Mouse (Mus musculus): ENCODE measurements around the gene Miga1.

Miga1 gene

DNA sequence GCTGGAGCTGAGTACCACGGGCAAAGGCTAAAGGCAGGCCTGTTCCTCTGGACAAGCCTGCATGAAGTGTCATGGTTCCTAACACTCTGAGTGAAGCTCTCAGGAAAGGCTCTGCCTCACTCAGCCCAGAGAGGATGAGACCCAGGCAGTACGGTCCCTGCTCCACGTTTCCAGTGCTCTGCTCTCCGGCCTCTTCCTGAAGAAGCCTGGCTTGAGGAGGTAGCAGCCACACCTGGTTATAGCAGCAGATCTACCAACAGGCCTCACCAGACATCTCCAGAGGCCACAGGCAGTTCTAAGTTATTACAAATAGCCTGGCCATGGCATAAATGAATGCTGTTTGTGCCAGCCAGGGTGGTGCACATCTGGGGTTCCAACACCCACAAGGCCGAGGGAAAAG lies 51.9 kb downstream of the Miga1 start:
- in situ Hi-C loops (cut with MboI, MseI), result loop anchor here (25.0 kb wide), 1 partner anchor 949 kb away; no protein-coding TSS in a partner anchor

DNA sequence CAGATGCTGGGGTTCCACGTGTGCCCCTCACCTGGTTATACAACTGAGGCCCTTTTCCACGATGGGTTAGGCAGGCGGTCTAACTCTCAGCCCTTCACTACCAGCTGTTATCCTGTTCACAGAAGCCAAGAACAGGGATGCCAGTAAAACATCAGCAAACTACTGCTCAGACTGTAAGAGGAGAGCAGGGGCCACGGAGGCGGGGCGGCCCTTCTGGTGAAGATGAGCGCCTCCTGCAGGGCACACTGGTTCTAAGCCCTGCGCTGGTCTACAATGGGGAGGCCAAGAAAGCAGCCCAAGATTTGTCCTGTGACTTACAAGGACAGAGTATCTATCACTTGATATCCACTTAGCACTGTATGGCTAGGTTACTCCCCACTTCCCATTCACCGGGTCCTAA lies 52.4 kb downstream of the Miga1 start:
- in situ Hi-C loops (cut with MboI, MseI), result loop anchor here (25.0 kb wide), 1 partner anchor 949 kb away; no protein-coding TSS in a partner anchor

DNA sequence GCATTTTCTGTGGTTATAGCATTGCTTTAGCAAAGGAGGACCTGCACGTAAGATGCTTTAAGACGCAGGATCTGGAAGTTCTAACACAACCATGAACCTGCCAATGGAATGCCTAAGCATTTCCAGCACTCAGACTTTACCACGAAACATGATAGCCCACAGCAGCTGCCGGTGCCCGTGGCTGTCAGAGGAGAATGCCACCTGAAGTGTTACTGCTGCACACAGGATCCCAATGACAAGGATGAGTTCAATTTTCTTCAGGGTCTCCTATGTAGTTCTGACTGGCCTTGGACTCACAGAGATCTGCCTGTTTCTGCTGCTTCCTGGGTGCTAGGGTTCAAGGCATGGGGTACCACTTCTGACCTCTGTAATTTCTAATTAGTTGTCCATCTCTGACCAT lies 55.4 kb downstream of the Miga1 start:
- in situ Hi-C loops (cut with MboI, MseI), result loop anchor here (25.0 kb wide), 1 partner anchor 953 kb away; no protein-coding TSS in a partner anchor

DNA sequence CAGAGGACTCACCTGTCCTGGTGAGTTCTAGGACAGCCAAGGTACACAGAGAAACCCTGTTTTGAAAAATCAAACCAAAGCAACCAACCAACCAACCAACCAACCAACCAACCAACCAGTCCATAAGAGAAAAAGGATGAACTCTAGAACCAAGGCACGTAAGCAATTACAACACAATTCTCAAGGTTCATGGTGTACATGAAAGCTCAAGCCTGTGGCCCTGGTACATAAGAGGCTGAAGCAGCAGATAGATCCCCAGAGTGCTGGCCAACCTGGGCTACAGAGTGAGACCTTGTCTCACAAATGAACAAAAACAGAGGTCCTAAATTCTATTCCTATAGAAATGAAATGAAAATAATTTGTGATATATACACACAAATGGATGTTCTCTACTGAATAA lies 55.9 kb downstream of the Miga1 start:
- in situ Hi-C loops (cut with MboI, MseI), result loop anchor here (25.0 kb wide), 1 partner anchor 953 kb away; no protein-coding TSS in a partner anchor

DNA sequence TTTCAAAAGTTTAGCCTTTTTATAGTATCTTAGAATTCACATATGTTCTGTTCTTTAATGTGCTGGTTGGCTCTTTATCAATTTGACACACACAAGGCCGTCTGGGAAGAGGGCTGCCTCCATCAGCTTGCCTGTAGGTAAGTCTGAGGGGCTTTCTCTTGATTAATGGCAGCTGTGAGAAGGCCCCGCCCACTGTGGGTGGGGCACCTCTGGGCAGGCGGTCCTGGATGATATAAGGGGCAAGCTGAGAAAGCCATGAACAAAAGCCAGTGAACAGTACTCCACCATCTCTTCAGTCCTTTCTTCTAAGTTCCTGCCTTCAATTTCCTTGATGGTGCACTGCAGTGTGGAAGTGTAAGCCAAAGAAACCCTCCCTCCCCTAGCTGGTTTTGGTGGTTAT lies 58.1 kb downstream of the Miga1 start:
- in situ Hi-C loops (cut with MboI, MseI), result loop anchor here (25.0 kb wide), 1 partner anchor 955 kb away; no protein-coding TSS in a partner anchor

DNA sequence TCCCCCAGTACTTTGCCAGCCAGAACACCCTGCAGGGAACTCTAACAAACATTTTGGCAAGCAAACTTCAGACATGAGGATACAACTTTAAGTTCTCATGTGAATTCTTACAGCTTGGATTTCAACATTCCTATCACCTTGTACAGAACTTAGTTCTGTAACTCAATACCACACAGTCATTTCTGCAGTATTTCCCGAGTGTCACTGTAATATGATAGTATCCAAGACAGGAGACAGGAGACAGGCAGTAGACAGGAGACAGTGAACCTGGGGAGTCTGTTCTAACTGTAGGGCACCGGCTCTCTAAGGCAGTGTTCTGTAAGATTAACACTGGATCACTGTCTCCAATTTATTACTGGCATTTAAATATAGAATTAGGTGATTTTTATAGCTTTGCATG lies 61.8 kb downstream of the Miga1 start:
- in situ Hi-C loops (cut with MboI, MseI), result loop anchor here (25.0 kb wide), 1 partner anchor 959 kb away; no protein-coding TSS in a partner anchor

DNA sequence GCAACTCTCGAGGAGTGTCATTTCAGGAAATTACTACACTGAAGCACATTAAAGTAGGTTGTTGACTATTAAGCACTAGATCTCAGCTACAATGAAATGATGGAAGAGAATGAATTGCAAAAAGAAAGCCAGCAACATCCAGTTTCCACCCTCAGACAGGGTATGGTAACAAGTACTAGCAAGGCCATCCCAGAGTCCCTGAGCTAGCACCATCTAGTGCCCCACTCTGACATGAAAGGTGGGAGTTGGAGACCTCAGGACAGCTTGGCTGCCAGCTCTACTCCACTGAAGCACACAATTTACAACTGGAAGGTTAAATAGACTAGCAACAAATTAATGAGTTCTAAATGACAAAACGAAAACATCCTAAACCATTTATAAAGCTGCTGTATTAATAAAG lies 62.3 kb downstream of the Miga1 start:
- in situ Hi-C loops (cut with MboI, MseI), result loop anchor here (25.0 kb wide), 1 partner anchor 959 kb away; no protein-coding TSS in a partner anchor

DNA sequence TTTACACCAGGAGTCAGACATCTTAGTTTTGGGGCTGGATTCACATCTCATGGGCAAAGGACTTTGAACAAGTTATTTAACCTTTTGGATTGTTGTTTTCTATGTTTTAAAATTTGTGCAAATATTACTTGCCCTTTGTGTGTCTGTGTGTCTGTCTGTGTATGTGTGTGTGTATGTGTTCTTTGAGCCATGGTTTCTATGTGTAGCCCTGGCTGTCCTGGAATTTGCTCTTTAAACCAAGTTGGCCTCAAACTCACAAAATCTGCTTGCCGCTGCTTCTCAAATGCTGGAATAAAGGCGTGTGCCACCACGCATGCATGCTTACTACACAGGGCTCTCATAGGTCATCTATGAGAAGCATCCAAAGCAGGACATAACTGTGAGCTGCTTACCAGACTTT lies 63.3 kb downstream of the Miga1 start:
- in situ Hi-C loops (cut with MboI, MseI), result loop anchor here (25.0 kb wide), 1 partner anchor 960 kb away; no protein-coding TSS in a partner anchor

DNA sequence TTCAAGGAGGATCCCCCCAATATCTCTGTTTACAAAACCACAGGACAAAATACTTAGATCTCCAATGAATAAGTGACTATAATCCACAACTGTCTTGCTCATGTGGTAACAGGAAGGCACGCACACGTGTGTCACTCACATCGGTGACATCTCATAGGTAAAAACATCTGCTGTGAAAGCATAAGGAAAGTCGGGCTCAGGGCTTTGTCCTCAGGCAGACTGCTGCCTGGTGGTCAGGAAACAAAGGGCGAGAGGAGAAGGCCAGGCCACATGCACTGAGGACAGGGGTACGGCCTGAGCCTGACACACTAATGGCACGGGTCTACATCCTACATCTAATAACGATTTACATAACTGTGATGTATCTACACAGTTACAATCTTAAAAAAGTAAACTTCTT lies 65.2 kb downstream of the Miga1 start:
- in situ Hi-C loops (cut with MboI, MseI), result loop anchor here (25.0 kb wide), 1 partner anchor 962 kb away; no protein-coding TSS in a partner anchor

DNA sequence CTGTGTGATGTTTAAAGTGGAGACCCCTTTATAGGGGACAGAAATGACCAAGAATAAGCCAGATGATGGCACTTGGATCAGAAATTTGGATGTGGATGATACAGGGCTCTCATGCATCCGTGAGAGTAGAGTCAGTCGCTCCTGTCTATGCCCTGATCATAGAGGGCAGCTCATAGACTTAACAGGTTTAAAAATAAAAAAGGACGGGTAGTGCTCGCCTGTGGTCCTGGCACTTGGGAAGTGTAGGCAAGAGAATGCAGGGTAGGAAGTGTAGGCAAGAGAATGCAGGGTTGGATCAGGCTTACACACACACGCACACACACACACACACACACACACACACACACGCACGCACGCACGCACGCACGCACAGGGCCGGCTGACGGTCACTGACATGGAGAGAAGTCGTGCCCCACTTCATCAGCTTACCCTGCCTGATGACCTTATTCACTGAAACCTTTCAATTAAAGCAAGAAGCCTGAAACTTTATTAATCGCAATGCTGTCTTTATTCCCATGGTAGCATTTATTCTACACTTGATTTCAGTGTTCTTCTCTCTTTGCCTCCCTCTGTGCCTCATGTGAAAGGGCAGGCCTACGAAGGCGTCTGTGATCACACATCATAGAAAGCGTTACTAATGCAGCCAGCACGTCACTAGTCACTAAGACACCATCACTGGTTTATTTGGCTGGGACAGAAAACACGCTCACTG lies 67.1 kb downstream of the Miga1 start:
- in situ Hi-C loops (cut with MboI, MseI), result loop anchor here (25.0 kb wide), 1 partner anchor 464 kb away; no protein-coding TSS in a partner anchor

DNA sequence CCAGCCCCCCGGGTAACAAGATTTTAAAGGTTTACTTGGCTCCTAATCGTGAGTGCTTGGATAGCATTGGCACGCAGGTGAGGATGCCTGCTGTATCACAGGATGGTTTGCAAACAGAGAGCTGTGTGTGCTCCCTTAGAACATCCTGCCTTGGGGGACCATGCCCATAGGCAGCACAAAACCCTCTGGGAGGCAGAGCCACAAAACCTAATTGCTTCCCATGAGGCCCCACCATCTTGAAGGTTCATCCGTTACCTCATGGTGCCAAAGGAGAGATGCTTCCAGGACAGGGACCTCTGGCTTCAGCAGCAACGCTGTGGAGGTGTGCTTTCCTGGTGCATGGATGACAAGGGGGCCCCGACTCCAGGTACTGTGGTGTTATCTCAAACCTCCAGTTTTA lies 68.3 kb downstream of the Miga1 start:
- in situ Hi-C loops (cut with MboI, MseI), result loop anchor here (25.0 kb wide), 1 partner anchor 465 kb away; no protein-coding TSS in a partner anchor

DNA sequence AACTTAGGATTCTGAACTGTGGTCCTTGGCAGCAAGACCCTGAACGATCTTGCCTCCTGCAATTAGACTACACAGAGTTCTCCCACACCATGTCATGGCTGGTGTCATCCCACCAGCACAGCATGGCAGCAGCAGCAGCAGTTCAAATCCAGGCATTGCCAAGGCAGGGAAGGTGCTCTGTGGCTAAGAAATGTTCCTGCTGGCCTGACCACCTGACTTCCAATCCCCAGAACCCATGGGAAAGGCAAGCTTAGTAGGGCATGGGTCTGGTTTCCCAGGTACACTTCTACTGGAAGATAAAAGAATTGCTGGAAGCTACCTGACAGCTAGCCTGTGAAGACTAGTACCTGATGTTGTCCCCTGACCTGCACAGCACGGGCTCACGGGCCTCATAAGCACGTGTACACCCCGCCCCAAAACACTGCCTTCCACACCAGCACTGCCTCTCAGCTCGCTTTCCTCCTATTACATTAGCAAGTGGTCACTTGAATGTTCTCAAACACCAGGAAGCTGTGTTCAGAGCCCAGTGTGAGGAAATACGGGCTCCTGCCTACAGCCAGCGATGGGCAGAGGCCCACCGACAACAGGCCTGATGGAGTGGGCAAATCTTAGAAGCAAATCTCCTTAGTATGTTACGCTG lies 69.0 kb downstream of the Miga1 start:
- in situ Hi-C loops (cut with MboI, MseI), result loop anchor here (25.0 kb wide), 1 partner anchor 466 kb away; no protein-coding TSS in a partner anchor

DNA sequence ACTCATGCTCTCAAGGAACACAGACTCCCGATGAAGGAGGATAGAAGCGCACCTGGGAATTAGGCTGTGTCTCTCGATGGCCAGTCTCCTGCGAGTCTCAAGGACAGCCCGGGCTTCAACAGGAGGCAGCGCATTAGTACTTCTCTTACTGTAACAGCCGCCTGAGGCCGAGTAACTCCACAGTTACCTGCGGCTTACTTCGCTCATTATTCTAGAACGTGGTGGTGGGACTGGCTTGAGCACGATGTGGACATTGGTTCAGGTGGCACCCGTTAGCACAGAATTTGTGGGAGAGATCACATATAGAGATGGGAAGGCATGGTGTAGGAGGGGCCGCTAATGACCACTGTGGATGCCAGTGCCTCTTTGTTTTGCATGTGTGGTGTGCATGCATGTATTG lies 72.1 kb downstream of the Miga1 start:
- in situ Hi-C loops (cut with MboI, MseI), result loop anchor here (25.0 kb wide), 1 partner anchor 469 kb away; no protein-coding TSS in a partner anchor

DNA sequence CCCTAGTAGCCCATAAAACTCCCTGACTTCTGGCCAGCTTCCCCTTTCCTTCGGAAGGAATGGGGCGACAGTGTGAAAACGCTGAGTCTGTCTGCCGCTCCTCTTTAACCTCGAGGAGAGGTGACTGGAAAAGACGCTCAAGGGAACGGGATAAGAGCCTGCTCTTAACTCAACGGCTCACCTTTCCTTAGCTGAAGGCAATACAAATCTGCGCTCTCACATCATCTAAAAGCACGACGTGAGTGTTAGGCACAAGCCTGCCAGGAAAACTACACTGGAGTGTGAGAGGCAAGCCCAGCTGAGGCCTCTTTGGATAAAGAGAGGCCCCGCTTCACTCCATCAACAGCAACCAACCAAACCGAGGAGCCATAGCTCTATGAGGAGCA lies 74.2 kb downstream of the Miga1 start, which contains the start of gene Nexn:
Nexn (minus strand) TSS at position 315 of the 386 bp plus-strand sequence.
- in situ Hi-C loops (cut with MboI, MseI), result loop anchor here (25.0 kb wide), 1 partner anchor 471 kb away; no protein-coding TSS in a partner anchor

DNA sequence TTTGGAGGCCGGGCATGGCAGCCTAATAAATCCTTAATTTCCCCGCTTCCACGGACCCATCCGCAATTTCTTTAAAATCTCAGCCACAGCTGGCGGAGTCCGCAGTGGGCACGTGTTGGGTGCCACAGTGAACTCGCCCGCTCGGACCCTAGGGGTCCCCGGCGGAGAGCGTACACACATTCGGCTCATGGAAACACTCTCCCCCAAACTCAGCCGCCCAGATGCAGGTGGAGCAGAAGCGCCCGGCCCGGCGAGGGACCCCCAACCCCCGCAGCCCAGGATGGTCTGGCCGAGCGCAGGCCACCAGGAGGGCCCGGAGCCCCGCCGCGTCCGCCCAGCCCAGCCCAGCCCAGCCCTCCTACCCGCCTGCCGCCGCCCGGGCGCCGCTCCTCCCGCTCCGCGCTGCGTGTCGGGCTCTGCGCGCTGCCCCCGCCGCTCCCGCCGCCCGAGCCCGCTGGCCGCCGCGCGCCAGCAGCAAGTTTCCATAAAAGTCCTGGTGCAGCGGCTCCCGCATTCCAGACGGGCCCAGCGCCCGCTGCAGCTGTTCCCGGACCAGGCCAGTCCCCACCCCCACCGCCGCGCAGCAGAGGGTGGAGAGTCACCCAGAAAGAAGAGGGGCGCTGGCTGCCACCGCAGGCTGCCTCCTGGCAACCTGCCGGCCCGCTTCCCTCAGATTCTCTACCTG lies 74.7 kb downstream of the Miga1 start:
- in situ Hi-C loops (cut with MboI, MseI), result loop anchor here (25.0 kb wide), 1 partner anchor 472 kb away; no protein-coding TSS in a partner anchor

DNA sequence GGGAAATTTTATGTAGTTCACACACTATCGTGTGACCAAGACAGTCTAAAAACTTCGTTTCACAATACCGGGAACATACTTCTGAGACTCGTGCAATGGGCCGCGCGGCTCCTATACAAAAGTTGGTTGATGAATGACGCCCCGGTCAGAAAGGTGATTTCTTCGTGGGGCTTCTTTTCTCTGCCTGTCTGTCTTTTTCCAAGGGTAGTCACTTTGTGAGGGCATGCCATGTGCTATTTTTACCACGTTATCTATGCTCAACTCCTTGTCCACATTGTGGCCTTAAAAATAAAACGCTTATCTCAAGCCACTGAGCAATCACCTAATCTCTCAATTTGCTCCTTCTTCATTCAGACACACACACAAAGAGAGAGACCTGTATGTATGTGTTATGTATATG lies 75.4 kb downstream of the Miga1 start:
- in situ Hi-C loops (cut with MboI, MseI), result loop anchor here (25.0 kb wide), 1 partner anchor 472 kb away; no protein-coding TSS in a partner anchor

DNA sequence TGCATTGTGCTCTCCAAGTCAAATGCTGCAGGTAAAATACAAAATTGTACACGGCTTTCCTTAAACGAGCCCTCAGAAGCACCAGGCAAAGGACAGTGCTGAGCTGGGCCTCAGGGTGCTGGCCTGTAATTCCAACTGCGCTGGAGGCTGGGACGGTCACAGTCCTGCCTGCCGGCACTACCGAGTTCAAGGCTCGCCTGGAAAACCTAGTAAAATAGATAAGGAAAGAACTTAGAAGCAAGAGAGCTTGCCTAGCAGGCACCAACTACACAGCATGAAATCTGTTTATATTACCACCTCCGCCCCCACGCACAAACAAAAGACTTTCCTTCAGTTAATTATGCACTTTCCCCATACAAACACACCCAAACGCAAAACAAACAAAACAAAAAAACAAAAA lies 75.8 kb downstream of the Miga1 start:
- in situ Hi-C loops (cut with MboI, MseI), result loop anchor here (25.0 kb wide), 1 partner anchor 473 kb away; no protein-coding TSS in a partner anchor

DNA sequence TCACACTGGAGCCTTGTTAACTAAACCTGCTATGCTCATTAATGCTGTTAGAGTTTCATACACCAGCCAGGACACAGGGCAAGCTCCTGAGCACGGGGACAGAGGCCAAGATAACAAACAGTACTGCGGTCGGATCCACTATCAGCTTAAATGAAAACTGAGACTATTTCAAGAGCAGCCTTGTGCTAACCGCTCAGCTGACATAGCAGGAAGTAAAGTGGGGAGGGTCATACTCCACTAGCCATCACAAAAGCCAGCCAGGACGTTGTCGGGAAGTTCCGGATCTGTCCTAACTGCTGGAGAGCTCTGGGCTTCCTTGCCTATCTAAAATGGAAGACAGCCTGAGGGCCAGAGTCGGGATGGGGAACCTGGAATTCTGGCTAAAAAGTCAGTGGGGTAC lies 78.3 kb downstream of the Miga1 start:
- in situ Hi-C loops (cut with MboI, MseI), result loop anchor here (25.0 kb wide), 1 partner anchor 475 kb away; no protein-coding TSS in a partner anchor

DNA sequence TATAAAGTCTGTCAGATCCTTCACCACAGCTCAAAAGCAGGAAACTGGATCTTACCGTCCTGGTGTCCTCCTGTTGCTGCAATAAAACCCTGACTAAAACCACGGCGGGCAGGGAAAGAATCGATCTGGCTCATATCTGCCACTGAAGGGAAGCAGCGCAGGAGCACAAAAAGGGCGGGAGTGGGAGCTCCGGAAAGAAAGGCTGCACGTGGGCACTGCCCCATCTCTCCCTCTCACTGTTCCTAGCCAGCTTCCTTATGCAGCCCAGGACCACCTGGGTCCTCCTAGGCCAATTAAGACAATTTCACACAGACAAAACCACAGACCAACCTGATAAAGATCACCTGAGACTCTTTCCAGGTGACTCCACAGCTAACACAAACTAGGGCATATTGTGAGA lies 78.8 kb downstream of the Miga1 start:
- in situ Hi-C loops (cut with MboI, MseI), result loop anchor here (25.0 kb wide), 1 partner anchor 476 kb away; no protein-coding TSS in a partner anchor

DNA sequence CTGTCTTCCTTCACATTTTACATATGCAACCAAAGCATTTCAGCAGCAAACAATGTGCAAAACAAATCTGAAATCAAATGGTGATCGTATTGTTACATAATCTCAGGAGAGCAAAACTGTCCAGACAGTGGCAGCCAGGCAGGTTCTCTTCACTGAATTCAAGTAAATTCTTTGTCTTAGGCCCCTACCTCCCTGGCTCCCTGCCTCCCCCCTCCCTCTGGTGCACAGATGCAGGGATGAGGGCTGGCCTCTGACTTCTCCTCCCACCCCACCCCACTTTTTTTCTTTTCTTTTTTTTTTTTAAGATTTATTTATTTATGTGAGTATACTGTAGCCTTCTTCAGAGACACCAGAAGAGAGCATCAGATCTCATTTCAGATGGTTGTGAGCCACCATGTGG lies 79.8 kb downstream of the Miga1 start:
- in situ Hi-C loops (cut with MboI, MseI), result loop anchor here (25.0 kb wide), 1 partner anchor 477 kb away; no protein-coding TSS in a partner anchor

DNA sequence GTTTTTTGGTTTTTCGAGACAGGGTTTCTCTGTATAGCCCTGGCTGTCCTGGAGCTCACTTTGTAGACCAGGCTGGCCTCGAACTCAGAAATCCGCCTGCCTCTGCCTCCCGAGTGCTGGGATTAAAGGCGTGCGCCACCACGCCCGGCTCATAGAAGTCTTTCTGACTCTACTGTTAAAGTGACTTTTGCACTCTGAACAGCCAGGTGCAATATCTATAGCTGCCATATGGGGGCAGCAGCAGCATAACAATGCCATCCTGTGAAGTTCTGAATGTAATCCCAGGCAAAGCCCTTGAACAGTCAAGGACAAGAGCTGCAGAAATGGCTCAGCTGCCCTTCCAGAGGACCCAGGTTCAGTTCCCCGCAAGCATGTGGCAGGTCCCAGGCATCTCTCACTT lies 80.8 kb downstream of the Miga1 start:
- in situ Hi-C loops (cut with MboI, MseI), result loop anchor here (25.0 kb wide), 1 partner anchor 478 kb away; no protein-coding TSS in a partner anchor
